Mouse (Mus musculus): ENCODE results near the gene Ncoa4. TPM values are rescaled to one million over a fixed set of nuclear protein-coding genes. Genes with fewer than 3 reads are reported as not detected.

Gene Ncoa4
- total RNA-seq, 1 experiment, result 89.6 TPM

DNA sequence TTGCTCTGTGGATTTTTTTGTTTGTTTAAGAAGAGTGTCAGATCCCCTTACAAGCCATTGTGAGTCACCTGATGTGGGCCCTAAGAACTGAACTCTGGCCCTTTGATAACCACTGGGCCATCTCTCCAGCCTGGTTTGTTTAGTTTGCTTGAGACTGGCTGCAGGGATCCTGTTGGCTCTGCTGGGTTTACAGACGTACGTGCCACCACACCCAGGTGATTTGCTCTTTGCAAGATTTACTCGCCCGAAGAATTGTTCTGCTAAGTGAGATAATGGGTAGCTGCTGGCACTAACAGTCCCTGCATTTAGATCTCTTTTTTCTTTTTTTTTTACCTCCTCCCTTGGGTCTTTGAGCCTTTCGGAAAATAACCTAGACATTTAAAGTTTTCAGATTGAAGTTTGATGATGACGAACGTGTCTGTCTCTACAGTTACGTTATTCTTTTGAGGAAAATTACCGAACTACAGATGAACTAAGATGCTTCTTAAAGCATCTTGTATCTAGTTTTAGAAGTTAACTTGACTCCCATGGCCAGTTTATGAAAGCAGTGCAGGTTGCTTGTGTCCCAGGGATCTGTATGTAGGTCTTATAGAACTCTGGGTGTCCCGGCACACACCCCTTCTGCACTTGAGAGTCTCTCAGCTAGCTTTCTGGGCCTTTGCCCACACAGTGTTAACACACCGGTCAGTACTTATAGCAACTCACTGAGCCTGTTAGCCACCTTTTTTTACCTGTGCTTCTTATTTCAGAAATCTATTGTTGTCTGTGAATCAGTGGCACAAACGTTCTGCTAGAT lies 1.6 kb downstream of the Ncoa4 start:
- no peak for DNase-seq (ENCODE audit: low read depth, low spot score)
- no peak overlapping the region for H3K27ac ChIP-seq (ENCODE audit: insufficient read depth, low read depth, low read length, poor library complexity, severe bottlenecking)
- peak overlapping the region in 1 of 2 experiments; percentile 88; a peak in 3 of 4 replicates for H3K4me3 ChIP-seq (ENCODE audit: insufficient read depth in 1 of 2, low read depth in 1 of 2, low read length in 2 of 2, poor library complexity in 1 of 2, severe bottlenecking in 1 of 2)
- peak overlapping the region; percentile 95; the same call in 1 of the 2 replicates for H3K9ac ChIP-seq (ENCODE audit: insufficient read depth, low read depth, low read length, poor library complexity, severe bottlenecking)
- TF ChIP-seq ZNF384 (IDR thresholded peaks at IDR 0.05; ENCODE audit: low read depth, low read length) (no peak), MAFK (IDR thresholded peaks at IDR 0.05; ENCODE audit: insufficient read depth, low read depth, low read length) (no peak), CHD2 (IDR thresholded peaks at IDR 0.05; ENCODE audit: low read depth, low read length) (no peak), ZC3H11A (IDR thresholded peaks at IDR 0.05; ENCODE audit: borderline replicate concordance, low read depth, low read length) (no peak), HCFC1 (IDR thresholded peaks at IDR 0.05; ENCODE audit: borderline replicate concordance, insufficient read depth, low read length) (no peak)
- H3K36me3 ChIP-seq (ENCODE audit: control insufficient read depth, insufficient read depth, low read length, poor library complexity, severe bottlenecking), result no peaks in the 10 kb centered on the region
- no peaks in the 10 kb centered on the region for H3K9me3 ChIP-seq (ENCODE audit: control insufficient read depth, insufficient read depth, low read depth, low read length)
- H3K4me1 ChIP-seq (ENCODE audit: control insufficient read depth in 2 of 2, insufficient read depth in 2 of 2, low read length in 2 of 2, poor library complexity in 1 of 2), result peaks cover 6 to 9% of the 10 kb centered on the region in 2 experiments; a peak in 2 of 4 replicates
- in situ Hi-C loops (cut with MboI; ENCODE audit: low sequenced_read_pairs in 2 of 2, unreplicated experiment in 2 of 2), result no loop called here

DNA sequence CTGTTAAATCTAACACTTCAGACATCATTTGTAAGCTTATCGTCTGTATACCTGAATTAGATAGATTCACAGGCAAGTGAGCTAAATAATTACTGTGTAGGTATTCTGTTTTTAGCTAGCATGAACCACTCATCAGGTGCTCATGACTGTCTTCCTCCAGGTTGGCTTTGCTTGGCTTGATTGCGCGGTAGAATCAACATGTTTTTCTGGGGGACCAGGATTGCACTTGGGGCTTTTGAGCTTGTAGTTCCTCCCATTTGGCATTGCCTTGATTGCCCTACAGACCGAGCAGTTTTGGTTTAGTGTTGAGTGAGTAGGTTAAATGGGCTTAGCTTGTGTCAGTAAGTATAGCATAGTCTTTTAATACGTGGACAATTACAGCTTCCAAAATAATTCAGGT lies 2.6 kb downstream of the Ncoa4 start:
- DNase-seq (ENCODE audit: low read depth, low spot score), result no peak
- H3K36me3 ChIP-seq (ENCODE audit: control insufficient read depth, insufficient read depth, low read length, poor library complexity, severe bottlenecking), result no peaks in the 10 kb centered on the region
- no peak overlapping the region for H3K4me3 ChIP-seq (ENCODE audit: insufficient read depth in 1 of 2, low read depth in 1 of 2, low read length in 2 of 2, poor library complexity in 1 of 2, severe bottlenecking in 1 of 2)
- H3K4me1 ChIP-seq (ENCODE audit: control insufficient read depth in 2 of 2, insufficient read depth in 2 of 2, low read length in 2 of 2, poor library complexity in 1 of 2), result peaks cover 6 to 10% of the 10 kb centered on the region in 2 experiments; a peak in 2 of 4 replicates
- no peaks in the 10 kb centered on the region for H3K9me3 ChIP-seq (ENCODE audit: control insufficient read depth, insufficient read depth, low read depth, low read length)
- TF ChIP-seq MAFK (IDR thresholded peaks at IDR 0.05; ENCODE audit: insufficient read depth, low read depth, low read length) (no peak), CHD2 (IDR thresholded peaks at IDR 0.05; ENCODE audit: low read depth, low read length) (no peak), ZNF384 (IDR thresholded peaks at IDR 0.05; ENCODE audit: low read depth, low read length) (no peak), ZC3H11A (IDR thresholded peaks at IDR 0.05; ENCODE audit: borderline replicate concordance, low read depth, low read length) (no peak), HCFC1 (IDR thresholded peaks at IDR 0.05; ENCODE audit: borderline replicate concordance, insufficient read depth, low read length) (no peak)
- H3K27ac ChIP-seq (ENCODE audit: insufficient read depth, low read depth, low read length, poor library complexity, severe bottlenecking), result no peak overlapping the region
- H3K9ac ChIP-seq (ENCODE audit: insufficient read depth, low read depth, low read length, poor library complexity, severe bottlenecking), result no peak overlapping the region
- in situ Hi-C loops (cut with MboI; ENCODE audit: low sequenced_read_pairs in 2 of 2, unreplicated experiment in 2 of 2), result no loop called here

DNA sequence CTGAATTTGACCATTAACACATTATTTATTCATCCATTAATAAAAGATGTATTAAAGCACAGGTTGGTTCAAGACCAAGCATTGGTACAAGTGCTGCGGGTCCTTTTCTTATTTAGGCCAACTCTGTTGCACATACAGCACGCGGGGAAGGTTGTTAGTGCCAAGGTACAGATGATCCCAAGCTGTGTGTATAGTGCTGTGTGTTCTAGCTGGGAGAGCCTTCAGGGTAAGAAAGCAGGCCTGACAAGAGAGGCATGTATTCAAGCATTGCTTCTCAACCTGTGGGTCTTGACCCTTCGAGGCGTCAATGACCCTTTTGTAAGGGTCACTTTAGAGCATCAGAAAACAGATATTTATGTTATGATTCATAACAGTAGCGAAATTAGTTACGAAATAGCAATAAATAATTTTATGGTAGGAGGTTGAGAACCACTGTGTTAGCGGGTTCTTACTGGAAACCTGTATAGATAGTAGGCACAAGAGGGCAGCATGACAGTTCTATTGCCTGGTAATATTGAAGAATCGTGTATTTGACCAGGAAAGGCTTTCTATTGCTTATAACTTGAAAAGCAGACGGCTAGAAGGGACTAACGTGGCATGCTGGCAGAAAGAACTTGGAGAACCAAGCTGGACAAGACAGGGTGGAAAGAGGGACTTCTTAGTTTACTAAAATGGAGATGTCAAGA lies 3.7 kb downstream of the Ncoa4 start:
- Histone ChIP-seq H3K27ac (ENCODE audit: insufficient read depth, low read depth, low read length, poor library complexity, severe bottlenecking) (no peak overlapping the region), H3K9me3 (ENCODE audit: control insufficient read depth, insufficient read depth, low read depth, low read length) (no peaks in the 10 kb centered on the region), H3K4me1 (ENCODE audit: control insufficient read depth in 2 of 2, insufficient read depth in 2 of 2, low read length in 2 of 2, poor library complexity in 1 of 2) (peaks cover 7 to 10% of the 10 kb centered on the region in 2 experiments; a peak in 2 of 4 replicates), H3K36me3 (ENCODE audit: control insufficient read depth, insufficient read depth, low read length, poor library complexity, severe bottlenecking) (no peaks in the 10 kb centered on the region), H3K9ac (ENCODE audit: insufficient read depth, low read depth, low read length, poor library complexity, severe bottlenecking) (no peak overlapping the region), H3K4me3 (ENCODE audit: insufficient read depth in 1 of 2, low read depth in 1 of 2, low read length in 2 of 2, poor library complexity in 1 of 2, severe bottlenecking in 1 of 2) (no peak overlapping the region)
- TF ChIP-seq HCFC1 (IDR thresholded peaks at IDR 0.05; ENCODE audit: borderline replicate concordance, insufficient read depth, low read length) (no peak), MAFK (IDR thresholded peaks at IDR 0.05; ENCODE audit: insufficient read depth, low read depth, low read length) (no peak), ZC3H11A (IDR thresholded peaks at IDR 0.05; ENCODE audit: borderline replicate concordance, low read depth, low read length) (no peak), CHD2 (IDR thresholded peaks at IDR 0.05; ENCODE audit: low read depth, low read length) (no peak), ZNF384 (IDR thresholded peaks at IDR 0.05; ENCODE audit: low read depth, low read length) (no peak)
- in situ Hi-C loops (cut with MboI; ENCODE audit: low sequenced_read_pairs in 2 of 2, unreplicated experiment in 2 of 2), result no loop called here
- no peak for DNase-seq (ENCODE audit: low read depth, low spot score)

DNA sequence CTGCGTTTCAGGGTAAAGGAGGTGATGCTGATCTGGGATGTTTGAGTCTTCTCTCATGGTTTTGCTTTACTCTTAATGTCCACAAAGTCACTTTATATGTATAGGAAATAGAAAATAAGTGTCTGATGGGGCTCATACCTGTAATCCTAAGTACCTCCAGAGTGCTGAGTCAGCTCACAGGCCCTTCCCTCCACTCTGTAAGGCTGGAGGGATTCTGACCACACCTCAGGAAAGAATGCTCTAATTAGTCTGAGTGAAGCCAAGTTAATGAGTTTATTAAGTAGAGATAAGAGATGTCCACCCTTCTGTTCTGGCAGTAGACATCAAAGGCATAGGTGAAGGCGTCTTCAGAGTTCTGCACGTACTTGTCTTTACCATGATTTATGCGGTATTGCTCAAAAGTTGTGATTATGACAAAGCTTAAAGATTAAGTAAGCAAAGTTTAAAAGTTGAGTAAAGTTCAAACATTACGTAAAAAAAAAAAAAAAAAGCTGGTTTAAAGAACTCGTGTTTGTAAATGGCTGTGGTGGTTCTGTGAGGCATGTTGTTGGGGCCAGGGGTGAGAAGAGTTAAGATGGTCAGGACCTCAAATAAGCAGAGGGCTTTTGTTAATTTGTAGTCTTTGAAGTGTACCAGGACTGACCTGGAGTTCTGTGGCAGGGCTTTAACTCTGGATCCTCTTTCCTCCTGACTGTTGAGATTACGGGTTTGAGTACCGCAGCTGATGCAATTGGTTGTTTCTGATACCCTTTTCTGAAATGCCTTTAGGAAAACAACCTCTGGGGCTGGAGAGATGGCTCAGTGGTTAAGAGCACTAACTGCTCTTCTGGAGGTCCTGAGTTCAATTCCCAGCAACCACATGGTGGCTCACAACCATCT lies 4.7 kb downstream of the Ncoa4 start:
- Histone ChIP-seq H3K4me1 (ENCODE audit: control insufficient read depth in 2 of 2, insufficient read depth in 2 of 2, low read length in 2 of 2, poor library complexity in 1 of 2) (peaks cover 7 to 8% of the 10 kb centered on the region in 2 experiments; a peak in 2 of 4 replicates), H3K36me3 (ENCODE audit: control insufficient read depth, insufficient read depth, low read length, poor library complexity, severe bottlenecking) (no peaks in the 10 kb centered on the region), H3K9ac (ENCODE audit: insufficient read depth, low read depth, low read length, poor library complexity, severe bottlenecking) (no peak overlapping the region), H3K9me3 (ENCODE audit: control insufficient read depth, insufficient read depth, low read depth, low read length) (no peaks in the 10 kb centered on the region), H3K4me3 (ENCODE audit: insufficient read depth in 1 of 2, low read depth in 1 of 2, low read length in 2 of 2, poor library complexity in 1 of 2, severe bottlenecking in 1 of 2) (peak overlapping the region in 1 of 2 experiments; percentile 67; a peak in 1 of 4 replicates), H3K27ac (ENCODE audit: insufficient read depth, low read depth, low read length, poor library complexity, severe bottlenecking) (no peak overlapping the region; the same call in 1 of the 2 replicates)
- in situ Hi-C loops (cut with MboI; ENCODE audit: low sequenced_read_pairs in 2 of 2, unreplicated experiment in 2 of 2), result no loop called here
- TF ChIP-seq HCFC1 (IDR thresholded peaks at IDR 0.05; ENCODE audit: borderline replicate concordance, insufficient read depth, low read length) (no peak), MAFK (IDR thresholded peaks at IDR 0.05; ENCODE audit: insufficient read depth, low read depth, low read length) (peak; percentile 91), CHD2 (IDR thresholded peaks at IDR 0.05; ENCODE audit: low read depth, low read length) (no peak)
- DNase-seq (ENCODE audit: low read depth, low spot score), result no peak
